Mouse (Mus musculus) kidney, postnatal 36 days (tissue): ENCODE data around the gene Cxcl5.
A peak's percentile ranks its signal among the peaks of the same experiment; 100 is the strongest.
"Not testable (repeated sequence)": the region's sequence is repeated elsewhere in the genome, so short reads cannot be mapped to it uniquely, and the experiment has no call there.

ENCODE experiments used
- DNase-seq, 2 experiments: peaks; one replicate each; pipeline ENCODE4 v3.0.0; 2021 to 2022; ENCODE audit warnings: mixed read lengths in 2 of 2

Cxcl5 gene

DNA sequence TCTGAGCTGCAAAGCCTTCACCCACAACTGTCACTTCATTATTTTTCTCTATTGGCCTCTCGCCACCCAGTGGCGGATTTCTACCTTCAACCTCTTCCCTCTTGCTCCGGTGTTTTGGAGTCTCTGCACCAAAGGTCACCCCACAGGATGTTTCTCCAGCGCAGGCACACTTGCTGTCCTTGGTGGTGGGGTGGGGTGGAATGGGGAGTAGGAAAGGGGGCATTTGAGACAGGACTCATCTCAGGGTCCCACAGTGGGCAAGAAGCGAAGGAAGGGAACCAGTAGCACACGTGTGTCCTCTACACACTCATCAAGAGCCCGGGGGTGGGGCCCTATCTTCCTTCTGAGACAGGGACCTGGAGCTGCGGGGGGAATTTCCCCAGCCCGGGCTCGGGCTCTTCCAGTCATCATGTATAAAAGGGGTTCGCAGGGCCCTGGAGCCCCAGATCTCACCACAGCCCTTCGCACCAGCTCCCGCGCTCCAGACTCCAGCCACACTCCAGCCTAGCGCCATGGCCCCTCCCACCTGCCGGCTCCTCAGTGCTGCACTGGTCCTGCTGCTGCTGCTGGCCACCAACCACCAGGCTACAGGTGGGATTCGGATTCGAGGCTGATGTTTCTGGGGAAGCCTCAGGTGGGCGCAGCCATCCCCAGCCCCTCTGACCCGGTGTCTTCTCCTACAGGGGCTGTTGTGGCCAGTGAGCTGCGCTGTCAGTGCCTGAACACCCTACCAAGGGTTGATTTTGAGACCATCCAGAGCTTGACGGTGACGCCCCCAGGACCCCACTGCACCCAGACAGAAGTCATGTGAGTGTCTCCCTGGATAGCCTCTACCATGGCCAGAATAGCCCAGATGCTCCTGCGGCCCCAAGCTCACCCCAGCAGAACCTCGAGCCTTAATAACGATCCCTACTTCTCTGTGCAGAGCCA lies 26.8 kb downstream of the Cxcl5 start, which contains the start of gene Cxcl3:
Gene Cxcl3, plus strand, starts transcription at position 445 of the 930 bp plus-strand sequence.
- peak; percentile 69 to 79 for DNase-seq

DNA sequence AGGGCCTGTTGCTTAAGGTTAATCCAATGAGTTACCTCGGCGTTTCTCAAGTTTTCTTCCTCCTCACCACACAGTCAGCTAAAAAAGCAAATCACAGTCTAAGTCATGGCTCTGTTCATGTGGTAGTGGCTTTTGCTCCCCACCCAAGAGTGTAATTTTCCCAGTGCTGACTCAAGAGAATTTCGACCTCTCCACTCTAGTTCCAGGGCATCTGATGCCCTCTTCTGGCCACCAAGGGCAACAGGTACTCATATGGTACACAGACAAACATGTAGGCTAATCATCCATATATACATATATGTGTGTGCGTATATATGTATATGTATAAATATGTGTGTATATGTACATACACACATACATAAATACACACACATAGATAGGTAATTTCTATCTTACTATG lies 29.0 kb downstream of the Cxcl5 start:
- no peak for DNase-seq

DNA sequence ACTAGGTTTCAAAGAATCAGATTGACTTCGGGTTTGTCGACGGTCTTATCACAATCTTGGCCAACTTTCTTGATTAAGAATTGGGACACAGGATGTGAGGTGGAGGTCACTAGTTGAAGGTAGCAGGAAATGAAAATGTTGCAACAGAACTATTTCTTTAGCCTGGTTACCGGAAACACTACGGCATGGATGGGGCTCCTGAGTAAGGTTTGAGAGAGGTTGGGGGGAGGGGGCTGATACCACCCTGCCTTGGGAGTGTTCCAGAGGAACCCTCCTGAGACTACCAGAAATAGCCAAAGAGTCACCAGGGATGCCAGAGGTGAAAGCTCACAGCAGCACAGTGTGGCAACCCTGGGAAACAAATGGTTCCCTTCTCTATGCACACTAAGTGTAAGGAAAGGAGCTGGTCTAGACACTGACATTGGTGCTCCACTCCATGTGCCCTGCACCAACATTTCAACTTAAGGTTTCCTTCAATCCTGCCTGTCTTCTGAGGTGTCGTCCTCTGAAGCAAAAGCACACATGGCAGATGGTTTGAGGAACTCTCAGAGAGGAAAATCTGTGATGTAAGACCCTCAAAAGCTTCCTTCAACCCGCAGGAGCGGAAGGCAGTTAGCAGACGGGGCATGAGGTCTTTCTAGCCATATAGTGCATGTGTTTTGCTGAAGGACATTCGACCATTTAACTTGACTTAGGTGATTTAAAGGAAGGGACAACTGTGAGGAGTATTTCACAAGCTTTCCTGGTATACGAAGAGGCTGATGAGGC lies 30.3 kb downstream of the Cxcl5 start:
- DNase-seq: peak; percentile 13 to 39

DNA sequence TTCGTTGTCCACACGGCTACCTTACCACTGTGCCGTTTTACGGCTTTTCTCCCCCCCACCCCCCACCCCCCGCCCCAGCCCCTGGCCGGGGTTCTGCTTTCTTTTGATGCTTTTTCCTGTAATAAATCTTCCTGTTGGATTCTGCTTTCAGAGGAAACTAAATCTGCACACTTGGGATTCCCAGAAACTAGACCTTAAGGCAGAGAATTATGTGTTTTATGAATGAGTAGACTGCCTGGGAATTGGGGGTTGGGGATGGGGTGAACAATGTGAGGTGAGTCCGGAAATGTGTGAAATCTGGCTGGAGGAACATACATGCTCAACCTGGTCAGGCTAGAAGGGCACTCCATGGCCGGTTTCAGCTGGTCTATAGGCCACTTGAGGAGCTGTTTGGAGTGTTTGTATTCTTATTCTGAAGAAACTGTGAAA lies 30.9 kb downstream of the Cxcl5 start:
- no peak for DNase-seq

DNA sequence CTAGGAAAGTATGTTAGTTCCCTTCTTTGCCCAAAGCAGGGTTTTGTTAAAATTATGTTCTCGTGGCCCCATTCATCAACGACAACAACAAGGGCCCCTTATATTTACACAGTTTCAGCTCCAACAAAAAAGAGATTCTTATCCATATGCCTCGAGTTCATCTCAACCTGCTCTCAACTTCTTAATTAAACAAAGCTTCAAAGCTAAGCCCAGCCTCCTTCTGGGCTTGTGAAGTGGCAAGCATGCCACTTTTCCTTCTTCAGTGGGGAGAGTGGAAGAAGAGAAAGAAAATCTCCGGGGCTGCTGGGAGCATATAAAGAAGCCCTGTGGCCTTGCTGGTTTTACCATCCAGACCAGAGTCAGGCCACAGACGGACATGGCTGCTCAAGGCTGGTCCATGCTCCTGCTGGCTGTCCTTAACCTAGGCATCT lies 35.0 kb downstream of the Cxcl5 start, which contains the start of gene Cxcl15:
Gene Cxcl15, plus strand, starts transcription at position 340 of the 431 bp plus-strand sequence.
- DNase-seq: no peak

DNA sequence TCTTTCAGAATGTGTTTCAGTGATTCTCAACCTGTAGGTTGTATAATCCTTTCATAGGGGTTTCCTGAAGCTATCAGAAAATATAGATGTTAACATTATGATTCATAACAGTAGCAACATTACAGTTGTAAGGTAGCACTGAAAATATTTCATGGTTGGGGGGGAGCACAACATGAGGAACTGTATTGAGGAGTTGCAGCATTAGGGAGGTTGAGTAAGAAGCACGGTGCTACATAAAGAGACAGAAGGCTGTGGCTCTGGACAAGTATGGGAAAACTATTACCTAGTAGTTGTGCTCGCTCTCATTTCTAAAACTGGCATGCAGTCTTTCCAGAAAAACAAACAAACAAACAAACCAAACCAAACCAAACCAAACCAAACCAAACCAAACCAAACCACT lies 36.2 kb downstream of the Cxcl5 start:
- DNase-seq: not testable (repeated sequence)

DNA sequence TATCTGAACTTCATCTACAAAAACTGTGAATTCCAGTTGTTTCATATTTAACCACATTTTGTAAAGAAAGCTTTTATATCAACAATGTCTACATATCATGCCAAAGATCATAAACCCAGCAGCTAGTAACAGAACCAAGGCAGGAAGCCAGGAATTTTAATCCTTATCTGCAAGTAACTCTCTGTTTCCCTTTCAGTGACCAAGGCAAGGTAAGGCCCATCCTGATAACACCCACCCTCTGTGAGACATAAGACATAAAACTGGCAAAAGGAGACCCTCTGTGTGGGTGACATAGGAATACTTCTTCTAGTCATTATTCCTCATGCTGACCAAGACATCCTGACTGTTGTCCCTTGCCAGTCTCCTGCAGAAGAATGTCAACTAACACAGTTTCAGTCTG lies 45.4 kb downstream of the Cxcl5 start:
- DNase-seq: no peak

DNA sequence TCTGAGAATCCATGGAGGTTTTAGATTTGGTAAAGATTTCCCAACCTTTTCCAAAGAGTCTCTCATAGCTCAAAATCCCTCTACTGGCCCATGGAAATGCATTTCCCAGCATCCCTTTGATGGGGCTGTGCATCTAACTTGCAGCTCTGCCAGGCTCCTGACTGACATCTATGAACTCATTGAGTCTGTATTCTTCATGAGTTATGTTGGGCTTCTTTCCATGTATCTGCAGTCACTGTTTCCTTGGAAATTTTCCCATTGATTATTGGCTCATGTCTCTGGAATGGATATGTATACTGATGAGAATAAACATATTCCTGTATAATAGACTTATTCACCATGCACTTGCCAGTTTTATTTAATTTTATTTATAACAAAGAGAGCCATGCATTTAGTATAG lies 46.9 kb downstream of the Cxcl5 start:
- no peak for DNase-seq

DNA sequence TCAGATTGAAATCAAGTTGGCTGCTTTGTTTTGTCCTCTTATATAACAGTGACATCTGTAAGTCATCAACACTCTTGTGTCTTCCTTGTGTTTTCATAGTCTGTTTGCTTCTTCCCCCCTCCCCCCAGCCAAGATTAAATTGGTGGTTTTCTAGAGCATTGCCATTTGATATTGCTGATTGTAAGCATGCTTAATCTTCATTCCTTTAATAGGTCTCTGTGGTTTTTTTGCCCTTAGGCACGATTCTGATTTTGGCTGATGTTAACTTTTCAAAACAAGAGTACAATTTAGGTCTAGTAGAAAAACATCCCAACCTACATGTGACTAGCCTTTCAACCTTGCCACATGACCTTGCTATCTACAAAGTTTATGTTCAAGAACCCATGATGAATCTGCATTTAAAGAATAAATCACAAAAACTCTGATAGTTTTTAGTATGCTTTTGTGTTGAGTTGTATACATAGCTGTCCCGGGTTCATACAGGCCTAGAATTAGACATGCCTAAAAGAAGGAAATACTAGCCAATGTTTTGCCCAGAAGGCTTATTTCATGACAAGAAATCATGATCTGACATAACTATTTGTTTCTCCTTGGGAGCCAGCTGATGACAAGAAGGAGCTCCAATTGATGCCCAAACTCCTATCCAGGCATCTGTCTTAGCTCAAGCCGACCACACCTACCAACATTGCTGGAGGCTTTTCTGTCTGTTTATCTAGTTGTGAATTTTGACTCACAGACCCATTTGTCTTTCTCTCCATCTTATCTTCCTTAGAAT lies 48.2 kb downstream of the Cxcl5 start:
- no peak for DNase-seq
